Mouse (Mus musculus) bone marrow macrophage, adult 2 months (primary cell): ENCODE results near the gene Vmn1r25. TPM values are rescaled to one million over a fixed set of nuclear protein-coding genes. Genes with fewer than 3 reads are reported as not detected.
"Not testable (repeated sequence)": the region's sequence is repeated elsewhere in the genome, so short reads cannot be mapped to it uniquely, and the experiment has no call there.

Experiments used
- H3K27ac ChIP-seq: 2 replicates; pipeline ENCODE4 v1.5.1; 2012; ENCODE audit warnings: low read depth, low read length; ENCODE audit not compliant: insufficient read depth
- H3K4me1 ChIP-seq: 2 replicates; pipeline ENCODE4 v1.6.1; 2012; ENCODE audit warnings: low read length; ENCODE audit not compliant: control insufficient read depth, insufficient read depth
- H3K4me3 ChIP-seq: 2 replicates; pipeline ENCODE4 v1.5.1; 2012; ENCODE audit warnings: mild to moderate bottlenecking, low read length, moderate library complexity; ENCODE audit not compliant: insufficient read depth
- CTCF ChIP-seq: IDR thresholded peaks from 2 replicates; pipeline ENCODE4 v1.5.1; 2012; ENCODE audit warnings: low read depth, mild to moderate bottlenecking, low read length, moderate library complexity
- POLR2A ChIP-seq: IDR thresholded peaks from 2 replicates; pipeline ENCODE4 v1.6.1; 2012; ENCODE audit warnings: mild to moderate bottlenecking, low read depth, low read length, borderline replicate concordance
- polyA plus RNA-seq: library from polyadenylated mRNA; stranded (reverse); fragments of >200 nt; gene quantifications from 2 replicates; pipeline ENCODE4 v1.2.4, GENCODE M21; 2012; ENCODE audit not compliant: missing spikeins, insufficient read depth, insufficient read length

Gene Vmn1r25
- polyA plus RNA-seq = not detected in 2 replicates

GRCm38 (mm10) chr6:57980710-57981109 is at the start of gene Vmn1r25:
TSS of gene Vmn1r25 (minus strand) at chr6:57980810.
- TF ChIP-seq CTCF = no peak
- no peak for TF ChIP-seq POLR2A
- H3K4me1 ChIP-seq = no peaks in the 10 kb centered on the region
- H3K27ac ChIP-seq = no peak within 1 kb of the TSS
- no peak within 1 kb of the TSS for H3K4me3 ChIP-seq

- not testable (repeated sequence) for H3K4me3 ChIP-seq, H3K4me1 ChIP-seq, H3K27ac ChIP-seq
Observed at GRCm38 (mm10) chr6:58017478-58017877, 36.9 kb upstream of the Vmn1r25 start.

- Histone ChIP-seq H3K27ac (no peak within 1 kb of the TSS), H3K4me1 (no peaks in the 10 kb centered on the region), H3K4me3 (no peak within 1 kb of the TSS)
- TF ChIP-seq POLR2A = no peak
- TF ChIP-seq CTCF = no peak
Observed at GRCm38 (mm10) chr6:58015059-58015458, 34.4 kb upstream of the Vmn1r25 start, which contains the start of gene Vmn1r26. TSS of gene Vmn1r26 (minus strand) at chr6:58015159.

DNA sequence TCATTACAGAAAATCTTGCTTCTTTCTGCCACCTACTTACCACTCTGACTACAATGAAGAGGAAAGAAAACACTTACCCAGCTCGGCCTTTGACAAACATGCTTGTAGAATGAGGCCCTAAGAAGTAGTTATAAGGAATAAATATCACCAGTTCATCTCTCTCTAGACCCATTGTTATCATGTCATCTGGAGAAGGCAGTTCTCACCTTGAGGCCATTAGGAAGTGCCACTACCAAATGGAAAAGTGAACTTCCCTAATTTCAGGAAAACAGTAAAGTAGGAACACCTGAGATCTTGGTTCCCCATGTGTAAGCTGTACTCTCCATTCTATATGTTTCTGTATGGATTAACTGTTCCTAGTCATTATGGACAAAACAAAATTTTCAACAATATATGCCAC is 19.2 kb downstream of the Vmn1r25 start, which contains the start of gene Vmn1r24:
Gene Vmn1r24, minus strand, starts transcription at position 101 of the 400 bp plus-strand sequence.
- not testable (repeated sequence) for H3K4me3 ChIP-seq, H3K27ac ChIP-seq, H3K4me1 ChIP-seq

Other genes starting within 250 kb of the Vmn1r25 start
- gene Vopp1, start 155.7 kb downstream of the Vmn1r25 start, polyA plus RNA-seq = 16.5 and 17.0 TPM in 2 replicates
- gene Vmn1r21, start 130.5 kb downstream of the Vmn1r25 start, polyA plus RNA-seq = not detected in 2 replicates
- gene Vmn1r22, start 72.8 kb downstream of the Vmn1r25 start, polyA plus RNA-seq = not detected in 2 replicates
- gene Vmn1r23, start 54.0 kb downstream of the Vmn1r25 start, polyA plus RNA-seq = not detected in 2 replicates
- not detected in 2 replicates for gene Vmn1r24, start 19.3 kb downstream of the Vmn1r25 start, polyA plus RNA-seq
- gene Vmn1r26, start 34.3 kb upstream of the Vmn1r25 start, polyA plus RNA-seq = not detected in 2 replicates
- gene Vmn1r27, start 238.0 kb upstream of the Vmn1r25 start, polyA plus RNA-seq = not detected in 2 replicates